Mouse (Mus musculus) kidney, adult 18-20 months (tissue): ENCODE measurements around the gene Cacng8.

Experiments used
- DNase-seq: peaks from one replicate; pipeline ENCODE4 v3.0.0; 2021

Gene Cacng8

GRCm38 (mm10) chr7:3390413-3391080 lies at the start of gene Cacng8:
Gene Cacng8, plus strand, starts transcription at chr7:3390683.
- no peak for DNase-seq

GRCm38 (mm10) chr7:3343861-3344260 lies 46.6 kb upstream of the Cacng8 start:
- DNase-seq, result no peak

- no peak for DNase-seq
These were observed 45.2 kb upstream of the Cacng8 start for GRCm38 (mm10) chr7:3345301-3345700.

- no peak for DNase-seq
These were observed 42.9 kb upstream of the Cacng8 start for GRCm38 (mm10) chr7:3347366-3348287.

- no peak for DNase-seq
These were observed 42.2 kb upstream of the Cacng8 start for GRCm38 (mm10) chr7:3348326-3348725.

GRCm38 (mm10) chr7:3349775-3350174 lies 40.7 kb upstream of the Cacng8 start:
- no peak for DNase-seq

GRCm38 (mm10) chr7:3351536-3351935 lies 38.9 kb upstream of the Cacng8 start:
- no peak for DNase-seq

- DNase-seq, result no peak
These were observed 35.6 kb upstream of the Cacng8 start for GRCm38 (mm10) chr7:3354850-3355249.

- DNase-seq, result no peak
These were observed 29.8 kb upstream of the Cacng8 start for GRCm38 (mm10) chr7:3360678-3361077.

- no peak for DNase-seq
These were observed 24.8 kb upstream of the Cacng8 start for GRCm38 (mm10) chr7:3365547-3366279.

GRCm38 (mm10) chr7:3366705-3367516 lies 23.6 kb upstream of the Cacng8 start:
- no peak for DNase-seq

- DNase-seq, result no peak
These were observed 22.9 kb upstream of the Cacng8 start for GRCm38 (mm10) chr7:3367569-3367968.

GRCm38 (mm10) chr7:3368311-3368710 lies 22.2 kb upstream of the Cacng8 start:
- DNase-seq, result no peak

- no peak for DNase-seq
These were observed 21.3 kb upstream of the Cacng8 start for GRCm38 (mm10) chr7:3369189-3369588.

- no peak for DNase-seq
These were observed 20.1 kb upstream of the Cacng8 start for GRCm38 (mm10) chr7:3370407-3370806.

GRCm38 (mm10) chr7:3372376-3372775 lies 18.1 kb upstream of the Cacng8 start:
- no peak for DNase-seq

- DNase-seq, result no peak
These were observed 16.7 kb upstream of the Cacng8 start for GRCm38 (mm10) chr7:3373754-3374153.

GRCm38 (mm10) chr7:3376831-3377230 lies 13.7 kb upstream of the Cacng8 start:
- peak; percentile 52 for DNase-seq

- no peak for DNase-seq
These were observed 8.4 kb upstream of the Cacng8 start for GRCm38 (mm10) chr7:3382123-3382522.

- no peak for DNase-seq
These were observed 5.6 kb upstream of the Cacng8 start for GRCm38 (mm10) chr7:3384807-3385319.

GRCm38 (mm10) chr7:3386036-3386730 lies 4.3 kb upstream of the Cacng8 start:
- no peak for DNase-seq

GRCm38 (mm10) chr7:3387761-3388160 lies 2.7 kb upstream of the Cacng8 start:
- no peak for DNase-seq
